Mouse (Mus musculus) liver, embryonic 14.5 days (tissue): ENCODE measurements at regions not wholly inside any gene's neighbourhood (a gene's known extent, or its start where the extent isn't known, plus 50 kb on each side); places are given as distances from the start of the nearest gene placed in this dataset.

Experiments
- CTCF ChIP-seq: IDR thresholded peaks from 2 replicates; pipeline ENCODE4 v1.5.1; 2016; ENCODE audit warnings: antibody characterized with exemption, low read depth, control low read depth
- EP300 ChIP-seq: IDR thresholded peaks from 2 replicates; pipeline ENCODE4 v1.6.1; 2016; ENCODE audit warnings: antibody characterized with exemption, low read depth

DNA sequence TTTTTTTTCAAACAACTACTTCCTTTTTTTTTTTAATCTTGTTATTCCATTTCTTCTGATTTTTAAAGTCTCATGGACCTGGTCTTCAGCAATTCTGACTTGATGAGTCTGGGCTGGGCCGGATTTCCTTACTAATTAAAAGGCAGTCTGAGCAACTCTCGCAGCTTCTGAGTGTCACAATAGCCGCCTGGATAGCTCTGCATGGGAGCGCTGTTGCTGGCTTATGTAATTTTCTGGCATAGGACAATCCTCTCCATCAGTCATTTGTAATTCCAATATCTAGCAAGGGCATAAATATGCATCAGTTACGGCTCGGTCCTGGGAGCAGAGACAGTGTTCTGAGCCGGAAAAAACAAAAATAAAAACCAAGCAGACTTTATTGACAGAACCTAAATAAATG lies 165.5 kb upstream of the Runx1 start:
- TF ChIP-seq CTCF = no peak
- TF ChIP-seq EP300 = no peak
